Mouse (Mus musculus) limb, embryonic 13.5 days (tissue): ENCODE measurements at regions not wholly inside any gene's neighbourhood (a gene's known extent, or its start where the extent isn't known, plus 50 kb on each side); places are given as distances from the start of the nearest gene placed in this dataset.
A peak's percentile ranks its signal among the peaks of the same experiment; 100 is the strongest.

Experiments
- ATAC-seq: fragments of 200-750 bp; cut with Nextera tagmentation; 2 replicates; pipeline ENCODE4 v1.8.0; 2017; ENCODE audit warnings: low read depth, moderate number of reproducible peaks, moderate TSS enrichment; ENCODE audit not compliant: low FRiP score
- H3K27ac ChIP-seq: fragments of 300-500 bp; sonication (generic); 2 replicates; pipeline ENCODE4 v1.5.1; 2015; ENCODE audit warnings: inconsistent platforms, mild to moderate bottlenecking, moderate library complexity
- H3K27me3 ChIP-seq: fragments of 300-500 bp; sonication (generic); 2 replicates; pipeline ENCODE4 v1.6.1; 2015; ENCODE audit warnings: mild to moderate bottlenecking, inconsistent platforms
- H3K36me3 ChIP-seq: fragments of 300-500 bp; sonication (generic); 2 replicates; pipeline ENCODE4 v1.6.1; 2015; ENCODE audit warnings: inconsistent platforms, mild to moderate bottlenecking, moderate library complexity
- H3K4me1 ChIP-seq: fragments of 300-500 bp; sonication (generic); 2 replicates; pipeline ENCODE4 v1.6.1; 2015; ENCODE audit warnings: inconsistent platforms
- H3K4me2 ChIP-seq: fragments of 300-500 bp; sonication (generic); replicated peaks from 2 replicates; pipeline ENCODE4 v1.6.1; 2015; ENCODE audit warnings: inconsistent platforms, mild to moderate bottlenecking, moderate library complexity
- H3K4me3 ChIP-seq: fragments of 300-500 bp; sonication (generic); 2 replicates; pipeline ENCODE4 v1.5.1; 2015; ENCODE audit warnings: moderate library complexity, mild to moderate bottlenecking, inconsistent platforms
- H3K9ac ChIP-seq: fragments of 300-500 bp; sonication (generic); 2 replicates; pipeline ENCODE4 v1.6.1; 2015; ENCODE audit warnings: mild to moderate bottlenecking, inconsistent platforms
- H3K9me3 ChIP-seq: fragments of 300-500 bp; sonication (generic); 2 replicates; pipeline ENCODE4 v1.6.1; 2016; ENCODE audit warnings: inconsistent platforms
- WGBS: fragments of 180-500 bp; shearing (Covaris S2); methylation state at CpG from one replicate; pipeline ENCODE4 v1.1.7; 2015; 5-methylcytosine and 5-hydroxymethylcytosine counted together

GRCm38 (mm10) chr7:118296856-118297518 is 53.5 kb upstream of the Smg1 start:
- H3K4me1 ChIP-seq: peaks cover 7% of the 10 kb centered on the region; the same call in 1 of the 2 replicates
- no peaks in the 10 kb centered on the region for H3K27me3 ChIP-seq
- H3K36me3 ChIP-seq: no peaks in the 10 kb centered on the region
- peak overlapping the region; percentile 39 for H3K4me2 ChIP-seq
- 74% methylated on average over 14 of the region's 14 CpGs for WGBS
- no peak overlapping the region; the same call in 1 of the 2 replicates for H3K4me3 ChIP-seq
- peaks cover 11% of the 10 kb centered on the region; the same call in 1 of the 2 replicates for H3K9me3 ChIP-seq
- no peak overlapping the region for H3K27ac ChIP-seq
- ATAC-seq: no peak
- H3K9ac ChIP-seq: no peak overlapping the region

GRCm38 (mm10) chr7:118295855-118296254 is 52.4 kb upstream of the Smg1 start:
- no peaks in the 10 kb centered on the region for H3K36me3 ChIP-seq
- peaks cover 4% of the 10 kb centered on the region; the same call in 1 of the 2 replicates for H3K4me1 ChIP-seq
- H3K4me3 ChIP-seq: no peak overlapping the region
- 76% methylated on average over 6 of the region's 6 CpGs for WGBS
- H3K4me2 ChIP-seq: no peak overlapping the region
- H3K27ac ChIP-seq: no peak overlapping the region
- no peak for ATAC-seq
- H3K9ac ChIP-seq: no peak overlapping the region
- no peaks in the 10 kb centered on the region for H3K27me3 ChIP-seq
- peaks cover 11% of the 10 kb centered on the region; the same call in 1 of the 2 replicates for H3K9me3 ChIP-seq

DNA sequence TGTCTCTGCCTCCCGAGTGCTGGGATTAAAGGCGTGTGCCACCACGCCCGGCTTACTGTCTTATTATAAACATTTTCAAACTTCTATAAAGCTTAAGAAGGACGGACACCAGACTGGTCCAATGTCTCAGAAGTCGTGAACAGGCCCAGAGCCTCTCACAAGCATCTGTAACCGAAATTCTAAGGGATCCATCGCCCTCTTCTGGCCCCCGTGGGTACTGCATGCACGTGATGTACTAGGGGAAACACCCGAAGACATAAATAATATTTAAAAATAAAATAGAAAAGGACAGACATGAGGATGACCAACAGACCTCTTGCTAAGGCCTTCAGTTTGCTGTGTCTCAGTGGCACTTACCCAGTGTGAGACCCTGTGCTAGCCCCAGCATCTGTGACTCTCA is 51.8 kb upstream of the Smg1 start:
- Histone ChIP-seq H3K4me3 (no peak overlapping the region), H3K27ac (no peak overlapping the region), H3K36me3 (no peaks in the 10 kb centered on the region), H3K9ac (no peak overlapping the region), H3K4me2 (no peak overlapping the region), H3K9me3 (peaks cover 11% of the 10 kb centered on the region; the same call in 1 of the 2 replicates), H3K27me3 (no peaks in the 10 kb centered on the region), H3K4me1 (no peaks in the 10 kb centered on the region)
- ATAC-seq: no peak
- 75% methylated on average over 11 of the region's 11 CpGs for WGBS

GRCm38 (mm10) chr7:118294637-118295036 is 51.2 kb upstream of the Smg1 start:
- Histone ChIP-seq H3K4me1 (no peaks in the 10 kb centered on the region), H3K36me3 (no peaks in the 10 kb centered on the region), H3K9ac (no peak overlapping the region), H3K27ac (no peak overlapping the region), H3K4me3 (no peak overlapping the region), H3K4me2 (no peak overlapping the region), H3K27me3 (no peaks in the 10 kb centered on the region), H3K9me3 (peaks cover 11% of the 10 kb centered on the region; the same call in 1 of the 2 replicates)
- no peak for ATAC-seq
- 87% methylated on average over 12 of the region's 12 CpGs for WGBS
